Mouse (Mus musculus) left cerebral cortex, postnatal 25 days (tissue): Measurements from ENCODE around the gene Gm4969. TPM values are rescaled to one million over a fixed set of nuclear protein-coding genes. Genes with fewer than 3 reads are reported as not detected.

Experiments
- DNase-seq, 2 experiments: peaks; one replicate each; pipeline ENCODE4 v3.0.0; 2022; ENCODE audit warnings: low spot score in 2 of 2, mixed read lengths in 1 of 2
- intact Hi-C: fragments of 180-260 bp; cut with DNase I; formaldehyde crosslinking; loops from one replicate; pipeline ENCODE4 v1.15.1; 2025
- total RNA-seq, 2 experiments: library from RNA; stranded (reverse); gene quantifications; 2 replicates each; pipeline ENCODE4 v1.2.3; 2021

Gm4969 gene
- total RNA-seq, 2 experiments from 2014 or later, result 0.25 to 0.32 TPM

- intact Hi-C loops, result no loop called here
- DNase-seq, result no peak
These were observed 28.6 kb upstream of the Gm4969 start for GRCm38 (mm10) chr7:19146793-19147192.

- DNase-seq, result peak; percentile 29 to 63
- intact Hi-C loops, result no loop called here
These were observed 19.2 kb upstream of the Gm4969 start for GRCm38 (mm10) chr7:19137380-19137779.

DNA sequence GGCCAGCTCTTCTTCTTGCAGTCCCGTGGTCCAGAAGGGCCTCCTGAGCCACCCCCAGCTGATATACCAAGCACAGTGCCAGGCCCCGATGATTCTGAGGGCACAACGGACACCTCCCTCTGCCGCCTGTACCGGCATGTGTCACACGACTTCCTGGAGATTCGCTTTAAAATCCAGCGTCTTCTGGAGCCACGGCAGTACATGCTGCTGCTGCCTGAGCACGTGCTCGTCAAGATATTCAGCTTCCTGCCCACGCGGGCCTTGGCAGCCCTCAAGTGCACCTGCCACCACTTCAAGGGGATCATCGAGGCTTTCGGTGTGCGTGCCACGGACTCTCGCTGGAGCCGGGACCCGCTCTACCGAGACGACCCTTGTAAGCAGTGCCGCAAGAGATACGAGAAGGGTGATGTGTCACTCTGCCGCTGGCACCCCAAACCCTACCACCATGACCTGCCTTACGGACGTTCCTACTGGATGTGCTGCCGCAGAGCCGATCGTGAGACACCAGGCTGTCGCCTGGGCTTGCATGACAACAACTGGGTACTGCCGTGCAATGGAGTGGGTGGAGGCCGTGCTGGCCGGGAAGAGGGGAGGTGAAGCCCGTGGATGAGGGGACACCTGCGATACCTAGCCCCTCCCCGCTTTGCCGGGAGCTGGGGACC lies 18.6 kb upstream of the Gm4969 start:
- peak; percentile 62 to 80 for DNase-seq

DNA sequence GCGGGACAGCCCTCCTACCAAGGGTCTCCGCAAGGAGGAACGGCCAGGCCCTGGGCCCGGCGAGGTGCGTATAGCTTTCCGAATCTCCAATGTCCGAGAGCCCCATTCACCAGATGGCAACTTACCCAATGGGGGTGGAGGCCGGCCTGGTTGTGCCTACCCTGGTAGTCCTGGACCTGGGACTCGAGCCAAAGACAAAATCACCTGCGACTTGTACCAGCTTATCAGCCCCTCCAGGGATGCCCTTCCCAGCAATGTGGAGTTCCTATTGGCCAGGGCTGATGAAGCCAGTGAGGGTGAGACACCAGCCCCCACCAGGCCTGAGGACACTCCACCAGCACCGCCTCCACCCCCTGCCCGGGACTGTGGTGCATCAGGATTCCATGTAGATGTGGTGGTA lies 18.0 kb upstream of the Gm4969 start:
- no peak for DNase-seq
- intact Hi-C loops, result no loop called here

More for the DNA sequence above, 18.6 kb upstream of the Gm4969 start:
- intact Hi-C loops, result no loop called here

DNA sequence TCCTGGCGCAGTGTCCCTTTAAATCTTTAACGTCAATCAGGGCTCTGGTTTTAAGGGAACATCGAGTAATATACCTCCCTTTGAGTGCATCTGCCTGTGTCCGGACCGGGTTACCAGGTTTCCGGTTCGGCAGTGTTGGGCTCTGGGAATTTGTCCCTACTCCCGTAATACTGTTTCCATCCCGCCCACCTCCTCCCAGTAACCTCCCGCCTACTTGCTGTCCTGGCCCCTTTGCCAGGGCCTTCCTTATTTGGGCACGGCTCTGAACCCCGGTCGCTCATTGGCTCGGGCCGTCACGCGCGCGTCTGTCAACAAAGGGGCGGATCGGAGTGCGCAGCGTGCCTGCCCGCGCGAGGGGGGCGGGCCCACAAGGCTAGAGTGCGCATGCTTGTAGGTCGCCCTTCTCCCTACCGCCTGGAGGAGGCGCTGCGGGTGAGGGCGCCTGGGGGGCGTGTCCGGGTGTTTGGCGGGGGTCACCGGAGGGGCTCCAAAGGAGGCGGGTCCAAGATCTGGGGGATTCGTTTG lies 13.2 kb upstream of the Gm4969 start:
- peak; percentile 97 to 99 for DNase-seq
- intact Hi-C loops, result no loop called here

DNA sequence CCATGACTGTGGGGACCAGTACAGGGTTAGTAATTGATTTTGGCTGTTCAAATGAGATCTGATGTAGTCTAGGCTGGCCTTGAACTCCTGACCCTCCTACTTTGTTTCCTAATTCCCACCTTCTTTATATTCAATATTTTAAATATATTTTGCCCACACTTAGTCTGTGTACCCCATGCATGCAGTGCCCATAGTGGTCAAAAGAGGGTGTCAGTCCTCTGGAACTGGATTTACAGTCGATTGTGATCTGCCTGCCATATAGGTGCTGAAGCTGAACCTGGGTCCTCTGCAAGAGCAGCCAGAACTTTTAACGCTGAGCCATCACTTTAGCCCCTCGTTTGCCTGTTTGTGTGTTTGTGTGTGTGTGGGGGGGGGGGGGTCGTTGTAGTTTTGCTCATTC lies 12.5 kb upstream of the Gm4969 start:
- intact Hi-C loops, result no loop called here

GRCm38 (mm10) chr7:19129396-19129795 lies 11.2 kb upstream of the Gm4969 start:
- DNase-seq, result no peak
- intact Hi-C loops, result no loop called here

More for the DNA sequence above, 12.5 kb upstream of the Gm4969 start:
- no peak for DNase-seq

DNA sequence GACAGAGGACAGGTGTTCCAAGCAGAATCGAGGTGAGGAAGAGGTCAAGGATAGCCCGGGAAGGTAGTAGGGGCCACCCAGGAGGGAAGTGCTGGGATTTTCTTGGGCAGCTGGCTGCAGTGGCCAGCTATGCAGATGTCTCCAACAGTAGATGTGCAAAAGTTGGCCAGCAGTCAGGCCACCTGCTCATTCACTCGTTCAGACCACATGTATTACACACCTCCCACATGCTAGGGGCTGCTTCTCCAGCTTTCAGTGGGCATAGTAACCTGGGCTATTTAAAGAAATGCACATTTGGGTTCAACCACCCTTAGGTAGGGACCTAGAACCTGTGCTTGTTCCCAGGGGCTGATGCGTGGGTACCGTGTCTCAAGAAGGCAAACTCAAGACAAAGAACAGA lies 9.6 kb upstream of the Gm4969 start:
- DNase-seq, result no peak
- intact Hi-C loops, result no loop called here

GRCm38 (mm10) chr7:19124713-19125112 lies 6.5 kb upstream of the Gm4969 start:
- DNase-seq, result no peak
- intact Hi-C loops, result no loop called here

DNA sequence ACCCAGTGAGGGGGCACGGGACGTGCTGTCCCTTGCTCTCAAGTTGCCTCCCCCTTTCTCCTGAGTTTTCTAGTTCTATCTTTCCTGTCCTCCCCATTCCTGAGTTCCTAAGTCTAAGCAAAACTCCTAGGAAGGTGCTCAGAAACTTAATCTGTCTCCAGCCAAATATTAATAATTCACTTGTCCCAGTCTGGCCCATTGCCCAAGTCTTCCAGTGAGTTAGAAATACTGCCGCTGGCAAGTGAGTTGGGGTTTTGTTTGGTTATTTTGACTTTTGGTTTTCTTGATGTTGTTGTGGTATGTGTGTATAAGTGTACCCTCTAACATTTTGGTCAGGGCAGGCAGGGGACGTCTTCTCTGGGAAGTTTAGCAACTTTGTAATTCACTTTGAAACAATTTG lies 3.5 kb upstream of the Gm4969 start:
- intact Hi-C loops, result no loop called here
- DNase-seq, result no peak

DNA sequence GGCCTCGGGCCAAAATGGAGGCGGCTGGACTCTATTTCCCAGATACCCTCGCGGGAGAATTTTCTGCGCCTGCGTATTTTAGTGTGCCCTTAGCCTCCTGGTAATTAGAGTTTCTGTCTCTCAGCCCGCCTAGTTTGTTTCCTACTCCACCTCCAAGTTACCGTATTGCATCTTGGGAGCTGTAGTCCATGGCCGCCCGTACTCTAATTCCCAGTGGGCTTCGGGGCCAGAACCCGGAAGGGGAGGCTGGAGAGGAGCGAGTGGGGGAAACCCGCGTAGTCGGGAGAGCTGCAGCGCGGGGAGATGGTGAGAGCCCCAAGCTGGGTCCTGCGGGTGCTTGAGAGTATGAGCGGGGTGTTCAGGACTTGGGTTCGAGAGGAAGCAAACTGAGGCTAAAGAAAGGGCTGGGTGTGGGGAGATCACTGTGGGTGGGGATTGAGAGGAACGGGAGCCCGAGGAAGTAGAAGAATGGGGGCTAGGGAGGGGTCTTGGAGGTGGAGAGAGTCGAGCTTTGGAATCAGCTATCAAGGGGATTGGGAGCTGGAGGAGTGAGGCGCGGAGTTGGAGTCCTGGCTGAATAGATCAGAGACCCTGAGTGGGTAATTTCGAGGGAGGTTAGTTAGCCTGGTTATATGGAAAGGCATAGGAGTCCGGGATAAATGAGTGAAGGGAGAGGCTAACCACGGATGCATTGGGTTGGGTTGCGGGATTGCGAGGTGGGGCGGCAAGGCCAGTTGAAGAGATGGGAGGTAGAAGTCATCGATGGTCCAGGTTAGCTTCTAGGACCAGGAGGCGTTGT lies 1.7 kb upstream of the Gm4969 start, which contains the start of gene Fbxo46:
Gene Fbxo46 (plus strand): TSS at position 229 of the 799 bp plus-strand sequence.
- intact Hi-C loops, result loop anchor here (2.0 kb wide), 1 partner anchor 25 kb away; the partner anchor contains the start of gene Six5
- peak; percentile 89 to 99 for DNase-seq

GRCm38 (mm10) chr7:19119083-19119482 lies 915 bp upstream of the Gm4969 start:
- no peak for DNase-seq
- intact Hi-C loops, result loop anchor here (2.0 kb wide), 1 partner anchor 24 kb away; the partner anchor contains the start of gene Six5

GRCm38 (mm10) chr7:19109565-19109964 lies 8.6 kb downstream of the Gm4969 start:
- intact Hi-C loops, result no loop called here
- no peak for DNase-seq

DNA sequence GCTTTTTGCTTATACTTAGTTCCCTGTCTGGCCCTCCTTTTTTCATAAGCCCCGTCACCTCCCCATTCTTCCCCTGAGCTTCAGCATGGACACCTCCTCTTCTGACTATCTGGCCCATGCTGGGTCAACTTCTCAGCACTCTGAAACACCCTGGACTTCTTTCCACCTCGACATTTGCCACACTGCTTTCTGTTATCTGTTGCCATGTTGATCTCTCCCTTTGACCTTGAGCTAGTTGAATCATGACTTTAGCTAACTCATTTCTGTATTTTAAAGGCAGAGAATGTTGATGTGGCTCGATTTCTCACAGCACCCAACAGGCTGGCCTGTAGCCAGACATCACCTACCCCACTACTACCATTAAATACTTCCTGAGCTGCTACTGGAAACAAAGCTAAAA lies 10.7 kb downstream of the Gm4969 start:
- intact Hi-C loops, result no loop called here
- DNase-seq, result no peak

GRCm38 (mm10) chr7:19104486-19104885 lies 13.7 kb downstream of the Gm4969 start:
- intact Hi-C loops, result no loop called here
- DNase-seq, result no peak

DNA sequence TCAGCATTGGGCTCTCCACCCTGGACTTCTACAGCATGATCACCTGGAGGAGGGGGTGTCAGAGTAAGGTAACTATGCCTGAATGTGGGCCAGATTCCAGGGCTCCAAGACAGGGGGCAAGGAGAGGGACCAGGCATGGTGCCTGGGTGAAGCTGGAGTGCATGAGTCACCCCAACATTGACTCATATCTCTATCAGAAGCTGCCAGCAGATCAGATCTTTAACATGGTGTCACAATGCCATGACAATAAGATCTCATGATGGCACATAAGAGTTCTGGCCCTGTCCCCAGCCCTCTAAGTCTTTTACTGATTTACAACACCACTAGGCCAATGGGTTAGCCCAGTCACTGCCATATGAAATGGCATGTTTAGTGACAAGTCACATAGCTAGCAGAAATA lies 14.4 kb downstream of the Gm4969 start:
- intact Hi-C loops, result no loop called here

GRCm38 (mm10) chr7:19100290-19100689 lies 17.9 kb downstream of the Gm4969 start:
- intact Hi-C loops, result no loop called here
- DNase-seq, result no peak

More for the DNA sequence above, 14.4 kb downstream of the Gm4969 start:
- no peak for DNase-seq

- no peak for DNase-seq
- intact Hi-C loops, result no loop called here
These were observed 19.4 kb downstream of the Gm4969 start for GRCm38 (mm10) chr7:19098811-19099210.

- intact Hi-C loops, result no loop called here
- DNase-seq, result no peak
These were observed 20.3 kb downstream of the Gm4969 start for GRCm38 (mm10) chr7:19097863-19098262.

DNA sequence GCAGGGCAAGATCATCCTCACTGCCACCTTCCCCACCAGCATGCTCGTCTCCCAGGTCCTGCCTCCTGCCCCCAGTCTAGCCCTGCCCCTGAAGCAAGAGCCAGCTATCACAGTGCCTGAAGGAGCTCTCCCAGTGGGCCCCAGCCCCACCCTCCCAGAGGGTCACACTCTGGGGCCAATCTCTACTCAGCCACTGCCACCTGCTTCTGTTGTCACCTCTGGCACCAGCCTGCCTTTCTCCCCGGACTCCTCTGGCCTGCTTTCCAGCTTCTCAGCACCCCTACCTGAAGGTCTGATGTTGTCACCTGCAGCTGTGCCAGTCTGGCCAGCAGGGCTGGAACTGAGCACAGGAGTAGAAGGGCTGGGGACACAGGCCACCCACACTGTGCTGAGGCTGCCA lies 21.0 kb downstream of the Gm4969 start:
- intact Hi-C loops, result no loop called here
- no peak for DNase-seq
